In genomic region chr14:121379116-121379826, GRCm38 (mm10) we compare ENCODE assay signal across 8 mouse cellular contexts. TPM values are rescaled to one million over a fixed set of nuclear protein-coding genes. Genes with fewer than 3 reads are reported as not detected.
DNase-seq lines count a peak whose midpoint lies in the region; ATAC-seq lines count a peak whose summit lies in the region.

No protein-coding gene starts in this region.

- peak; percentile 74 for DNase-seq in embryo, embryonic 10 days (ENCODE audit: low spot score)
- peak; percentile 83 for DNase-seq in gastrocnemius, postnatal 25 days
- DNase-seq in intestine, embryonic 14.5 days (ENCODE audit: low spot score): peak; percentile 91
- DNase-seq in left cerebral cortex, postnatal 14 days (ENCODE audit: low spot score in 2 of 2): peak; percentile 30 to 62
- peak; percentile 67 to 74 for DNase-seq in right cerebral cortex, postnatal 10 days (ENCODE audit: low spot score in 2 of 2)
- DNase-seq in urinary bladder, postnatal 14 days (ENCODE audit: low spot score): peak; percentile 81

- peak overlapping the region; percentile 97 for H3K27ac ChIP-seq in intestine, embryonic 14.5 days (ENCODE audit: low read depth)

- H3K4me2 ChIP-seq in intestine, embryonic 14.5 days (ENCODE audit: low read length): peak overlapping the region; percentile 62

- no peaks in the 10 kb centered on the region for H3K27me3 ChIP-seq in intestine, embryonic 14.5 days (replicated peaks; ENCODE audit: control insufficient read depth, insufficient read depth, low read length)

- H3K4me1 ChIP-seq in intestine, embryonic 14.5 days (replicated peaks; ENCODE audit: control insufficient read depth, insufficient read depth, low read length): peaks cover 29% of the 10 kb centered on the region

- H3K4me3 ChIP-seq in intestine, embryonic 14.5 days (ENCODE audit: low read depth, low read length): peak overlapping the region; percentile 94

- under 1% methylated on average over 61 of the region's 79 CpGs for WGBS in intestine, embryonic 14.5 days

- no peaks in the 10 kb centered on the region for H3K9me3 ChIP-seq in intestine, embryonic 14.5 days (ENCODE audit: control insufficient read depth, low read length)

- intact Hi-C loops in left cerebral cortex, postnatal 14 days (cut with DNase I): loop anchor here (5.0 kb wide), 1 partner anchor 92 kb away; no protein-coding TSS in a partner anchor

- H3K9ac ChIP-seq in intestine, embryonic 14.5 days (ENCODE audit: low read length): peak overlapping the region; percentile 98

- ATAC-seq in activated CD4-positive, CD25-positive, alpha-beta regulatory T cell, adult 4 months: peak; percentile 64
- peak; percentile 94 for ATAC-seq in intestine, embryonic 14.5 days (replicated peaks; ENCODE audit: low FRiP score, low TSS enrichment, low read depth)
- peak; percentile 55 for ATAC-seq in megakaryocyte progenitor cell, adult 5-6 weeks (replicated peaks; ENCODE audit: poor library complexity)

- no peaks in the 10 kb centered on the region for H3K36me3 ChIP-seq in intestine, embryonic 14.5 days (ENCODE audit: control insufficient read depth, insufficient read depth, low read length)

RNA-seq across cellular contexts. Expression of gene Stk24, which starts 0.5 kb away (rescaled TPM):
- polyA plus RNA-seq in activated CD4-positive, CD25-positive, alpha-beta regulatory T cell, adult 4 months (2017; shearing (Covaris generic)): 10 to 100 TPM; 50.8 to 62.0 TPM
- total RNA-seq in gastrocnemius, postnatal 25 days (2021): 10 to 100 TPM; 25.5 to 28.1 TPM
- polyA plus RNA-seq in intestine, embryonic 14.5 days (2014; fragmentation: Nextera tagmentation; extraction: Ambion mirVana): 49.3 and 51.6 TPM in 2 replicates
- 10 to 100 TPM; 49.5 to 50.0 TPM for total RNA-seq in left cerebral cortex, postnatal 14 days (2021)
- total RNA-seq in megakaryocyte progenitor cell, adult 5-6 weeks (2015): 97.1 and 100 TPM in 2 replicates
- 73.4 and 76.7 TPM in 2 replicates for total RNA-seq in megakaryocyte progenitor cell, adult 5-6 weeks (2017)

Comparison
In these comparisons a context has a peak if more than half of its experiments do, and no peak if none do; other contexts are left out.
1. Peak in every context shown above with its lines: DNase-seq, ATAC-seq, H3K4me3 ChIP-seq and H3K27ac ChIP-seq.